Mouse (Mus musculus): ENCODE measurements around the gene Abi1.

DNA sequence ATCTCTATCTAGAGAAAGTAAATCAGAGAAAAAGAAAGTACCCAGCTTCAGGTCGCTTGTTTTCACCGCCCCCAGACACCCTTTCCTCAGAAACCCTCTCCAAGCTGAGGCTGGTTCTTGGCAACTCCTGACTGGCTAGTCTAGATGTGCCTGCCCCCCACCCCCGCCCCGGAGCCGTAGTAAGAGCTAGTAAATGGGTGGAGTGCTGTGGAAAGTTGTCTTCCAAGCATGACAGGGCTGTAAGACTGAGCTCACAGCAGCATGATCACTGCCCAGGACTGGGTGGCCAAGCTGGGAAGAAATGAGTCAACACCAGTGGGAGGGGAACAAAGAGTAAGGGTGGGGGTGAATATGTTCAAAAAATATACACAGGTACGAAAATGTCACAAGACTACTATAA, 33.8 kb downstream of the Abi1 start:
- no peak for TF ChIP-seq POLR2A (IDR thresholded peaks at IDR 0.05; ENCODE audit: borderline replicate concordance, control insufficient read depth, low read depth, low read length)
- no peak for TF ChIP-seq CTCF (IDR thresholded peaks at IDR 0.05; ENCODE audit: control insufficient read depth, insufficient read depth, low read length)
